Mouse (Mus musculus): ENCODE results near the gene Pcgf6.
"Not testable (repeated sequence)": the region's sequence is repeated elsewhere in the genome, so short reads cannot be mapped to it uniquely, and the experiment has no call there.

The Pcgf6 gene

DNA sequence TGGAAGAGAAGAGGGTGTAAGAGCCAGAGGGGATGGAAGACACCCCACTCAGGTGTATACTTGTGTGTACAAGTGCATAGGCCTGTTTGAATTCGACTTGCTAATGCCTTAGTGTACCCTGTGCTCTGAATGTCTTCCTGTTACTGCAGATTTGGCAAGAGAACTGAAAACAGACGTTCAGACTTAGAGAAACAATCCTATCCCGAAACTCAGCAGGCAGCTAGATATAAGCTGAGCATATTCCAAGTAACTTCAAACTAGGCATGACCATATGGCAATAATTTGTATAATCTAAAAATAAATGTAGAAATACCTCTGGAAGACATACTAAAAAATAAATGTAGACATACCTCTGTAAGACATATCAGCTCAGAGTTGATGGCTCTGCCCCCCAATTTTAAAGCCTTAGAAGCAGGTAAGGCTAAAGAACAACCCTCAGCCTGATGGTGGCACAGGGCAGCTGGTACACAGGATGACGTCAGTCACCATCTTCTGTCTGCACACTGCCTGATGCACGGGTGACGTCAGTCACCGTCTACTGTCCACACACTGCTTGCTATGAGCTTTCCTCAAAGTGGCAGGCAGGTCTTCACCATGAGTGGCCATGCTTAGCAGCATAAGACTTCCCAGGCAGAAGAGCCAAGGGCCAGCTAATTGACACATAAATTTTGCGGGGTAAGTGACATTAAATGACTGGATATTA is 52.4 kb downstream of the Pcgf6 start:
- no peak for DNase-seq (ENCODE audit: low spot score in 2 of 2)

DNA sequence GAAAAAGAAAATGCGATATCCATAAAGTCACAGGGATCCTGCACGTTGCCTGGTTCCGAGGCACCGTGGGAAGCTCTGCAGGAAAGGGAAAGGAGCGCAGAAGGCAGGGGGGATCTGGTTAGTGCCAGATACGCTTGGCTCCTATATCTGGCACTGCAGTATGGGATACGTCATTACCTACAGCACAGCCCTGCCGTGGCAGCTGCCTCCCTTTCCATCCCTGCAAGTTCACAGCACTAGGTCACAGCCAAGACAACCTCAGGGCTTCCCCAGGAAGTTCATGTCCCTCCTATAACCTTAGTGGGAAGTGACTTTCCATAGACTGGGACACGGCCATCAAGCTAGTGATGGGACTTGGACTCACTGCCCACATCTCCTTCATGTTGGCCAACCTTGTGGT is 54.6 kb downstream of the Pcgf6 start:
- DNase-seq (ENCODE audit: low spot score in 2 of 2): no peak

DNA sequence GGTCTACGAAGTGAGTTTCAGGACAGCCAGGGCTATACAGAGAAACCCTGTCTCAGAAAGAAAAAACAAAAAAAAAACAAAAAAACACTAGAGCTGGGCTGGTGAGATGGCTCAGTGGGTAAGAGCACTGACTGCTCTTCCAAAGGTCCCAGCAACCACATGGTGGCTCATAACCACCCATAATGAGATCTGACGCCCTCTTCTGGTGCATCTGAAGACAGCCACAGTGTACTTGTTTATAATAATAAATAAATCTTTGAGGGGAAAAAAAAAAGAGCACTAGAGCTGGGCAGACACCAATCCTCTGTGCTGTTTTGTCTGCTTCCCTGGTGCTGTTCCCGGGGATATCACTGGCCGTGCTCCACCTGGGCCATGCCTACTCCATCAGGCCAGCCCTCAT is 58.4 kb downstream of the Pcgf6 start:
- not testable (repeated sequence) for DNase-seq (ENCODE audit: low spot score in 2 of 2)

DNA sequence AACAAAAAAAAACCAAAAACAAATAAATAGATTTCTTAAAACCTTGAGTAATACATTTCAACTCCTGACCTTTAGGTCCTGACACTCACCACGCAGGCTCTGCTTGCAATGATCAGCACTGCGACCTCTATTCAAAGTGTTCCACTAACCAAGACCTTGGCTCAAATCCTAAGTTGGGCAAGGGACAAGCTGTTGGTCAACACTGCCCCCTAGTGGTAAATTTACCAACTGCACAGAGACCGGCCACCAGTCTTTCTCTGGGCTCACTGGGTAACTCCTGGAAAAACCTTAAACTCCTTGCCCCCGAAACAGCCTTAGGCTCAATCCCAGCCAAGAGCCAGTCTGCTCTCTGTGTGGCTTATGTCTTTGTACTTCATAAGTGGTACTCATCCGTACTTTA is 59.6 kb downstream of the Pcgf6 start:
- DNase-seq (ENCODE audit: low spot score in 2 of 2): peak in 1 of 2 experiments; percentile 76

DNA sequence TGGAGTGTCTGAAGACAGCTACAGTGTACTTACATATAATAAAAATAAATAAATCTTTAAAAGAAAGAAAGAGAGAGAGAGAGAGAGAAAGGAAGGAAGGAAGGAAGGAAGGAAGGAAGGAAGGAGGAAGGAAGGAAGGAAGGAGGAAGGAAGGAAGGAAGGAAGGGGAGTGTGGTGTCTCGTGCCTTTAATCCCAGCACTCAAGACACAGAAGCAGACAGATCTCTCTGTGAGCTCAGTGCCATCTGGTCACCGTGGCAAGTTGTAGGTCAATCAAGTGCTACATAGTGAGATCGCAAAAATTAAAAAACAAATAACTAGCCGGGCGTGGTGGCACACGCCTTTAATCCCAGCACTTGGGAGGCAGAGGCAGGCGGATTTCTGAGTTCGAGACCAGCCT is 60.1 kb downstream of the Pcgf6 start:
- DNase-seq (ENCODE audit: low spot score in 2 of 2): not testable (repeated sequence)

DNA sequence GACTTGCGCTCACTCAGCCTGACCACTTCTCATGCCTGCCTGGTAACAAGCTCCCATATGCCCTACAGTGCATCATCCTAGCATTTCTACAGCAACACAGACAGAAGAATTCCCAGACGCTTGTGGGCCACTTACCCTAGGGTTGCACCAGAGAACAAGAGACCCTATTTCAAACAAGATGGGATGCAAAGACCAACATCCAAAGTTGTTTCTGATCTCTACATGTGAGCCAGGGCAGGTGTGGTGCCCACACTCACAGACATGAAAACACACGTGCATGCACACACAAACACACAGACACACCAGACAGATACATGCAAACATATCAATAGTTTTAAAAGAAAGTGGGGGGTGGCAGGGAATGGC is 60.6 kb downstream of the Pcgf6 start:
- DNase-seq (ENCODE audit: low spot score in 2 of 2): no peak

DNA sequence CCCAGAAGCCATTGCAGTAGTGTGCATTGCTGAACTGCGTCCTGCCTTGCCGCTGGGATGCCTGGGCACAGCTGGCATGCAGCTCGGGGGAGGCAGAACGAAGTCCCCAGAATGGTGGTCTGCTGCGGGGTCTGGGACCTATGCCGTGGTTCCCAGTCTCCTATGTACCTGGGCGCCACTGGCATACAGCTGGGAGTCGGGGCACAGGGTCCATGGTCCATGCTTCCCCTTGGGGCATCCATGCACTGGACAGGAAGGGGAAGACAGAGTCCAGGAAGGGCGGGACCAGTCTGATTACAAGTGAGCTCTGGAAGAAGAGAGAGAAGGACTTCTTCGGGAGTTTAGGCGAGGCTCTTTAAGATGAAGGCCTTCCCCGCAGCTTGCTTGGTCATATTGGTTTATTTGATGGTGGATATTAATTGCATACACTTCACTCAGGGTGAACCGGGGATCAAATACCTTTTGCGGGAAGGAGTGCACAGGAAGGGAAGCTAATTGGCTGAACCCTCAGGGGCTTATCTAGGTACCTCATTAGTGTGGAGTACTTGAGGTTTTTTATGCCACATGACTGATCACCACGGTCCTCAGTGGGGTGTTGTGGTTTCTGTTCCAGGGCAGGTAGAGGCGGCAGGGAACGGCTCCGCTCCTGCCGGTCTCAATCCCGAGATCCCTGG is 61.1 kb downstream of the Pcgf6 start:
- DNase-seq (ENCODE audit: low spot score in 2 of 2): no peak

DNA sequence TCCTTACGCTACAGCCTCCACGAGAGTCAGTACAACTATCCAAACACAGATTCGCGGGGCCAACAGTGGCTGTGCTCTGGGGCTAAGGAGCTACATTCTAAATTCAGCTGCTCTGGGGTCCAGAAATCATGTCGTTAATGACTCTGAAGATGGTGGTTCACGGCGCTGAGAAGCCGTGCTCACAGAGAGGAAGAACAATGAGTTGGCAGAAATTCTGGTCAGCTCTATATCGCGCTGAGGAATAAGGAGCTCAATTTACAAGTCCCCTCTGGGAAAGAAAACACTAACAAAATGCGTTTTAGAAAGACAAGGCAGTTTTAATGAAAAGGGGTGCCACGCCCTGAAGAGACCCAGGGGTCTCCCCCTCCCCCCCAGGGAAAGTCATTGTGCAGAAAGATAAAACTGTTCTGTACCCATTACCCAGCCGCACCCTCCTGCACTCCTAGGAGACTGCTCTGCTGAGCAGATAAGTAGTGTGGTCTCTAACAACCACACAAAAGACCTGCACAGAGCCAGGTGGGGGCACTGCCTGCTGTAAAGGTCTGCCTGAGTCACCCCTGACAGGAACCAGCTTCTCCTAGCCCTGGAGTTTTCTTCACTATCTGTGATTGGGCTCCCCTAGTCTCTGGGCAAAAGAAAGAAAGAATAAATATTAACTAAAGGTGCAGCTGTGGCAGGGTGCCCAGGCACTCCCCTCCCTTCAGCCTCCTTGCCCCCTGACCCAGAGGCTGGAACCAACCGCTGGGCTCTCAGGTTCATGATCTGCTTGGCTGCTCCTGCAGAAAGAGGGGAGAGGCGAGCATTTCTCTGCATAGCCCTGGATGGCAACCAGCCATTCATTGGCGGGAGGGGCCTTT is 62.2 kb downstream of the Pcgf6 start:
- DNase-seq (ENCODE audit: low spot score in 2 of 2): no peak

DNA sequence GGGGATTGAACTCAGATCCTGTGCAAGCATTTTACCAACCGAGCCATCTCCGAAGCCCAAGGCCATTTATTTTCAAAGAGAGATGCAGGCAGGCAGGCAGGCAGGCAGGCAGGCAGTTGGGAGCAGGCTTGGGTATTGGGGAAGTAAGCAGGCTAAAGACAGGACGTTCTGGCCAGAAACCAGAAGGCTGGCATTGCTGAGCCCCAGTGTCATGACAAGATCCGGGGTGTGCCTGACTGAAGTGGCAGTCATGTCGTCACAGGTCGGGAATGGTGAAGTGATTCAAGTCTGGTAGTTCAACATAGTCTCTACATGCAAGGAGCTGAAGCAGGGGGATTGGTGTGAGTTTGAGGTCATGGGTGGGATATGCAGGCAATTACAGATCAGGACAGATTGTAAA is 63.1 kb downstream of the Pcgf6 start:
- DNase-seq (ENCODE audit: low spot score in 2 of 2): no peak

DNA sequence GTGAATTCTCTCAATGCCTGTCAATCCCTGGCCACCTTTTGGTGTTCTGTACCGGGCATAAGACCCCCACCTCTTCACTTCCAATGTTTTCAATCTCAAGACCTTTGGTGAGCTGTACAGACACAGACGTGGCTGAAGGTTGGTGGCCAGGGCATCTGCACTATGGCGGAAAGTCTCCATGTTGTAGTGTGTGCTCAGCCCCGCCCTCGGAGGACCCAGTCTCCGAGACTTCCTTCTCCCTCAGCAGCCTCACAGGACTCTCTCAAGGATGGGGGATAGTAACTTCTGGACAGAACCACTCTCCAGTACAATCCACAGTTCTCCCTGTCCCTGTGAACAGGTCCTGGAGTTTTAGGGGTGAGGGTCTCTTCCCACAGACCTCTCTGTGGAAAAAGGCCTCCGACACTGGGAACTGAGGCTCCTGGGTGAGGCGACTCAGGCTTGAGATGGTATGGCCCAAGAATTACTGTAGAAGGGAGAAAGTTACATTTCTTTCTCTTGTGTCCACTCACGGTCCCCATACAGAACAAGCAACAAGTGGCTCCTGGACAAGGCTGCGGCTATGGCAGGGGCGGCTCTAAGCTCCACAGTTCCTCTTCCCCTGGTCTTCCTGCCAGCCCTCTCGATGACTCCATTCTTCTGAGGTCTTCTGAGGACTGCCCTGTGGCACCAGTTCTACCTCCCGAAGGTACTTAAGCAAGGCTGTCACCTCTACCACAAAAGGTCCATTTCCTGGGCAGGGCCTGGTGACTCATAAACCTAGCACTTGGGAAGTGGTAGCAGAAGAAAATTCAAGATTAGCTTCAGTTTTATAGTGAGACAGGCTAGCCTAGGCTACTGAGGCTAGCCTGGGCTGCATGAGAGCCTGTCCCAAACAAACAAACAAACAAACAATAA is 65.7 kb downstream of the Pcgf6 start:
- no peak for DNase-seq (ENCODE audit: low spot score in 2 of 2)

DNA sequence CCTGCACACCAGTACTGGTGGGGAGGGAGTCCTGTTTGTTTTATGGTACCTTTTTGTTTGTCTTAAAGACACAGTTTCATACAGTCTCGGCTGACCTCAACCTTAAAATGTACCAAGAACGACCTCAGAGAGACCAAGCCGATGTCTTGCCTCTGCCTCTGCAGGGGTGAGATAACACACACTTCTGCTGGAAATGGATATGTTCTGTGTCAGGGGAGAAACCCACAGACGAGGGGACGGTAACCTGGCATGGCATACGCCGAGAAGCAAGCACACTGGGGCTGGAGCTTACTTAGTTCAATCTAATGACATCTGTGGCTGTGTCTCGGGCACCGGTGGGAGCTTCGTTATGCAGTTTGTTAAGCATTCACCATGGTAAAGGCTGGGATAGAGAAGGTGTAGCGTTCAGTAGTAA is 66.7 kb downstream of the Pcgf6 start:
- DNase-seq (ENCODE audit: low spot score in 2 of 2): no peak
